Mouse (Mus musculus): Measurements from ENCODE around the gene Rpl22.

GRCm38 (mm10) chr4:152351422-152352305, 26.1 kb downstream of the Rpl22 start:
- TF ChIP-seq CTCF (IDR thresholded peaks at IDR 0.05; ENCODE audit: low read depth) (no peak), EP300 (IDR thresholded peaks at IDR 0.05; ENCODE audit: low read depth) (no peak)
